In the genomic region with DNA sequence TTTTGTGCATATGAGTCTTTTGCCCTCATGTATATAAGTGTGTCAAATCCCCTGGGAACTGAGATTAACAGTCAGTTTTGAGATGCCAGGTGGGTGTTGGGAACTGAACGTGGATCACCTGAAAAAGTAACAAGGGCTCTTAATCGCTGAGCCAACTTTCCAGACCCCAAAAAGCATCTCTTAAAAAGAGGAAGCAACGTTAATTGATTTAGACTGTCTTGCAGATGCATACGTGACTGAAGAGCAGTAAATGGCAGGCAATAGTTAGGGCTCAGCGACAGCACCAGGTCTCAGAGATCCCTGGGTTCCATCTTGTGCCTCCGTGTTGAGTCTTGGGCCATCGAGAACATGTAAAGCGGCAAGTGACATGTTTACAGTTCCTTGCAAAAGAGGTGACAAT, we compare ENCODE assay signal across 20 mouse cellular contexts. TPM values are rescaled to one million over a fixed set of nuclear protein-coding genes. Genes with fewer than 3 reads are reported as not detected.
"Had no signal": no experiment of that assay in that cellular context is flagged by ENCODE, and none has a peak within 500 bp of the region (broad histone marks: within the 10 kb centered on the region; RNA-seq: fewer than 3 reads in every experiment).

No protein-coding gene starts in this region.

- H3K4me1 ChIP-seq: neural tube, embryonic 13.5 days; stomach, embryonic 15.5 days had no signal

- H3K4me2 ChIP-seq: neural tube, embryonic 13.5 days; neural tube, embryonic 15.5 days; stomach, embryonic 15.5 days had no signal

- H3K4me3 ChIP-seq: neural tube, embryonic 13.5 days; neural tube, embryonic 15.5 days; stomach, embryonic 15.5 days had no signal

- H3K27ac ChIP-seq: neural tube, embryonic 13.5 days; neural tube, embryonic 15.5 days; stomach, embryonic 15.5 days; stomach, postnatal 0 days had no signal

- H3K9ac ChIP-seq: neural tube, embryonic 13.5 days; neural tube, embryonic 15.5 days; stomach, embryonic 15.5 days had no signal

- DNase-seq: retina, postnatal 1 day; right cerebral cortex, adult 18-20 months; right cerebral cortex, postnatal 14 days; right cerebral cortex, postnatal 25 days; right cerebral cortex, postnatal 4 days; spleen, adult 18-20 months; thymus, adult 18-20 months; thymus, adult 2 months; thymus, postnatal 14 days; thymus, postnatal 25 days; thymus, postnatal 36 days; thymus, postnatal 4 days had no signal

- H3K9me3 ChIP-seq: neural tube, embryonic 13.5 days; neural tube, embryonic 15.5 days; stomach, embryonic 15.5 days had no signal

- H3K36me3 ChIP-seq: neural tube, embryonic 13.5 days; neural tube, embryonic 15.5 days; stomach, embryonic 15.5 days had no signal

- H3K27me3 ChIP-seq: neural tube, embryonic 13.5 days; neural tube, embryonic 15.5 days; stomach, embryonic 15.5 days had no signal

RNA-seq across cellular contexts. Expression of a gene that starts 12.2 kb away (rescaled TPM):
- total RNA-seq: neutrophil, adult 5-6 weeks had no signal
- polyA plus RNA-seq: small intestine, adult 2 months; urinary bladder, adult 2 months had no signal

RNA-seq across cellular contexts. Expression of a gene that starts 12.8 kb away (rescaled TPM):
- total RNA-seq: neutrophil, adult 5-6 weeks had no signal
- polyA plus RNA-seq: neural tube, embryonic 13.5 days; neural tube, embryonic 14.5 days had no signal
